Mouse (Mus musculus) common myeloid progenitor, adult 5-6 weeks (primary cell): ENCODE data around the gene Adam10. TPM values are rescaled to one million over a fixed set of nuclear protein-coding genes. Genes with fewer than 3 reads are reported as not detected.

Source experiments
- ATAC-seq: replicated peaks from 2 replicates; pipeline ENCODE4 v1.8.0; 2016; ENCODE audit warnings: low read depth, mild to moderate bottlenecking, moderate TSS enrichment, inconsistent platforms; ENCODE audit not compliant: poor library complexity, severe bottlenecking
- total RNA-seq: library from RNA; stranded (forward); fragments of 200-1000, 187-1606 nt; gene quantifications from 2 replicates; pipeline ENCODE4 v1.2.3, GENCODE M21; 2017

Adam10 gene
- 82.0 and 101 TPM in 2 replicates for total RNA-seq

DNA sequence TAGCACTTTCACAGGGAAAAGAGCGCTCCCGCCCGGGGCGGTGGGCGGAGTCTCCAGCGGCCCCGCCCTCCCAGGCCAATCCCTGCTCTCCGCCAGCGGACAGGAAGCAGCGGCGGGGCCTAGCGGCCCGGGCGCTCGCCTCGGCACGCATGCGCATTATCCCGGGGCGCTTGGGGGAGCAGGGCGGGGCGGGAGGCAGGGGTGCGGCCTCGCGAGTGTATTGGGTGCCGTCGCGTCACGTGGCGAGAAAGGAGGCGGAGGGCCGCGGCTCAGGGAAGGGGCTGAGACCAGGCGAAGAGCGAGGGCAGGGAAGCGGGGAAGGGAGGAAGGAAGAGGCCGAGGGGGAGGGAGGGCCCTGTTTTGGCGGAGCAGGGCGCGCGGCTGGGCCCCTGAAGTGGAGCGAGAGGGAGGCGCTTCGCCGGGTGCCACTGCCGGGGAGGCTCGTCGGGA is at the start of gene Adam10:
Gene Adam10, plus strand, starts transcription at position 316 of the 450 bp plus-strand sequence.
- ATAC-seq = peak; percentile 98

DNA sequence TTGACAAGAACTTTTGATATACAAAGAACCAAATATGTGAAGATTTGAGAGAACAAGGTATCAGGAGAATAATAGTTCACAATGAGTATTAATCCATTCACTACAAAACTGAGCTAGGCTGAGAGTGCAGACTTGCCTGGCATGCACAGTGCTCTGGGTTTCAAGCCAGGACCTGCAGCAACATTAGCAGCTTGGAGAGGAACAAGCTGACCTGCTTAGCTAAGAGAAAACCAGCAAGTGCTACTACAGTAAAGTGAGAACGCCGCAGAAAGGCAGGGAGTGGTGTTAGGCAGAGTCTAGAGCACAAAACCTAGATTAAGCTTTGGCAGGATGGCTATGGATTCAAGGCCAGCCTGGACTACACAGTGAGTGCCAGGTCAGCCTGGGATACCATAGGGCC is 49.1 kb upstream of the Adam10 start:
- ATAC-seq = no peak

DNA sequence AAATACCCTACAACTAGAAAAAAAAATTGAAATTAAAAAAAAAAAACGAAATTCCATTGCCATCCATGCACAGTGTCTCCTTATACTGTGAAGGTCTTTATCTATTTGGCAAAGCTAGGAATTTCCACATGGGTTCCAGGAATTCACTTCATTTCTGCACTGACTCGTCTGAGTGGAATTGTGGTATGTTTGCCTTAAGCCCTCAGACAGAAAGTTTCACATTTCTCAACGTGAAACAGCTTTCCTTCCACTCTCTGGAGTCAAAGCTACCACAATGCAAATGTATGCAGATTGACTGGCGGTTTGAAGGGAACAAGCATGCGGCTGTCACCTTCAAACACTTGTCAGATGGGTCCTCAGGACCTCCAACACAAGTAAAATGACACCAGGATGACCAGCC is 47.1 kb upstream of the Adam10 start:
- no peak for ATAC-seq

DNA sequence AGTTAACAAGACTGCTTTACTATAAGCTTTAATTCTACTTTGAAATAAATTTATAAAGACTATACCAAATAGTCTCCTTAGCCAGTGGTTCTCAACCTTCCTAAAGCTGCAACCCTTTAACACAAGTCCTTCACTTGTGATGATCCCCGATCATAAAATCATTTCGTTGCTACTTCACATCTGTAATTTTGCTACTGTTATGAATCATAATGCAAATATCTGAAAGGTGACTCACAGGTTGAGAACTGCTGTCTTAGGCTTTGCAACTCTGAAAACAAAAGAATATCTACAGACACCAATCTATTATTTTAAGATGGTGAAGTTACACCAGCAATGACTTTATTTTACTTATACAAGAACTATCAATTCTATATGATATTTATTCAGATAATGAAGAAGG is 42.0 kb upstream of the Adam10 start:
- ATAC-seq = no peak

DNA sequence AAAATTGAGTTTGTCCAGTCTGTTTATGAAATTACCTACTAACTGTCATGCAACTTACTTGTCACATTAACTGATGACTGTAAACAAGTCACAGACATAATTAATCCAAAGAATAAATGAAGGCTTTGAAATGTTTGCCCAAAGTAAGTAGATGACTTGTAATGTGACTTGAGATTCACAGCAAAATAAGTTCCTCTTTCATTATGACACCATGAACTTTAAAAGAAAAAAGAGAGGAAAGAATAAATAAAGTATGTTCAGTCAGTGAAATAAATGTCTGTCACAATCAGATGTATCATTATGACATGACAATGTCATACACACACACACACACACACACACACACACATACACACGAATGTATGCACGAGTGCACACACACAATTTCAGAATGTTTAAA is 28.5 kb upstream of the Adam10 start:
- no peak for ATAC-seq

DNA sequence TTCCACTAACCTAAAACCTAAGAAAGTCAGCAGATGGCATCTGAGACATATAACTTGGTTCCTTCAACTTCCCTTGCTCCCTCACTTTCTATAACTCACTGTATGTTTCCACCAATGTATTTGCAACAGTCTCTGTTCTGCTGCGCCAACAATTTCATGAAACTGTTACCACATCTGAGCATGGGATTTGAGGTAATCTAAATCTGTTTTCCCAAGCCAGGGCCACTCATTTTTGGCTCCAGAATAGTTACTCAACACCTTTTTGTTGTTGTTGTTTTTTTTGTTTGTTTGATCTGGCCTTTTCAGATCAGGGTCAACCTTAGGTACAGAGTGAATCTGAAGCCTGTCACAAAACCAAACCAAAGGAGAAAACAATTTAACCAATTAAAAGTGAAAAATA is 27.8 kb upstream of the Adam10 start:
- ATAC-seq = no peak

DNA sequence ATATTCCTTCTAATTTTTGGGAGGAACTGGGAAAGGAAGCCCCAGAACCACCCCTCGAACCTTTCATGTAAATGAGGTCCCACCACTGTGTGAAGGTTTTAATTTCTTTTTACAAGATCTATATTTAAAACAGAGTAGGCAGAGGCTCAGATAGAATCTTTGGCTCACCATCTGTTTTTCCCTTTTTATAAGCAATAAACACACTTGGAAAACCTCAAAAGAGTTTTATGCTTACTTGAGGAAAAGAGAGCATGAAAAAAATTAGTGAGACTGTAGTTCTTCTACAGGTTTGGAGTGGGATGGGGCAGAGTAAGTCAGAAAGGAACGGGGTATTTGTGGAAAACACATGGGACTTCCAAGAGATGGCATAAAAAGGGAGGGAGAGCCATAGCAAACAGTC is 26.6 kb upstream of the Adam10 start:
- no peak for ATAC-seq

DNA sequence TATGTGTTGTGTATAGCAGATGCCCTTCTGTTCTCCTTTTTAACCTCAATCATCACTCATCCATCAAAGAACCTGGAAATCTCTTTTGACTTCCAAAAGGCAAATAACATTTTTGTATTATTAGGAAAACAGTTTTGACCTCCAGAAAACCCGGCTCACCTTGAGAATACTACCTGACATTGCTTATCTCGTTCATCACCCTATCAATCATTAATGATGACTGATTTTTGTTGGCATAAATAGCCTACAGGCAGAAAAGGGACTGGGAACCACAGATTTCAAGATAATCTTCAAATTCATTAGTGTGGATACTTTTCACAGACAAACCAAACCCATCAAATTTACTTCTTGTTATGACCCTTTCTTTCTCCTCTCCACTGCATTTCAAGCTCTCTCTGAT is 24.9 kb upstream of the Adam10 start:
- no peak for ATAC-seq

DNA sequence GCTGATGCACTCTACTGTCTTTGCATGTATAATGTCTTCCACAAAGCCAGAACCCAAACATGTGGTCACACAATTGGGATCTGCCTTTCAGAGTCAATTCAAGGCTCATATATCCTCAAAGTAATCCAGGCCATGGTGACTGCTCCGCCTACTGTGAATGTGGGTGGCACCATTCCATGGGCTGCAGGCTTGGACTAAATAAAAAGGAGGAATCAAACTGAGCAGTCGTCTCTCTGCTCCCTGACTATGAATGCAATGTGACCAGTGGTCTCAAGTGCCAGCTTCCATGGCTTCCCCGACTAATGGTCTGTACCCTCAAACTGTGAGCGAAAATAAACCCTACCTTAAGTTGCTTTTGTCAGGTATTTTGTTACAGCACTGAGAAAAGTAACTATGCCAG is 24.3 kb upstream of the Adam10 start:
- no peak for ATAC-seq

DNA sequence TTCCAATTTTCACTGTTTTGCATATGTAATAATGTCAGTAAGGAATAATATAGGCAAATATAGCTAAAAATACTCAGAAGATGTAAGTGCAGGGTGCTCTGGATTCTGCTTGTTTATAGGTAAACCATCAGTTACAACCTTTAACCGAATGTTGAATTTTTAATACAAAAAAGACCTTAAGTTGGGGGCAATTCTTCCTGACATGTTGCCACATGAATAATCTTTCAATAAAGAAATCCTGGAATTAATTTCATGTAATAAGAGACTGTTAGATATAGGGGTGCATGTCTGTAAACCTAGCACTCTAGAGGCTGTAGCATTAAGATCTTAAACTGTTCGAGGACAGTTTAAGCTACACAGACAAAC is 23.1 kb upstream of the Adam10 start:
- ATAC-seq = no peak

DNA sequence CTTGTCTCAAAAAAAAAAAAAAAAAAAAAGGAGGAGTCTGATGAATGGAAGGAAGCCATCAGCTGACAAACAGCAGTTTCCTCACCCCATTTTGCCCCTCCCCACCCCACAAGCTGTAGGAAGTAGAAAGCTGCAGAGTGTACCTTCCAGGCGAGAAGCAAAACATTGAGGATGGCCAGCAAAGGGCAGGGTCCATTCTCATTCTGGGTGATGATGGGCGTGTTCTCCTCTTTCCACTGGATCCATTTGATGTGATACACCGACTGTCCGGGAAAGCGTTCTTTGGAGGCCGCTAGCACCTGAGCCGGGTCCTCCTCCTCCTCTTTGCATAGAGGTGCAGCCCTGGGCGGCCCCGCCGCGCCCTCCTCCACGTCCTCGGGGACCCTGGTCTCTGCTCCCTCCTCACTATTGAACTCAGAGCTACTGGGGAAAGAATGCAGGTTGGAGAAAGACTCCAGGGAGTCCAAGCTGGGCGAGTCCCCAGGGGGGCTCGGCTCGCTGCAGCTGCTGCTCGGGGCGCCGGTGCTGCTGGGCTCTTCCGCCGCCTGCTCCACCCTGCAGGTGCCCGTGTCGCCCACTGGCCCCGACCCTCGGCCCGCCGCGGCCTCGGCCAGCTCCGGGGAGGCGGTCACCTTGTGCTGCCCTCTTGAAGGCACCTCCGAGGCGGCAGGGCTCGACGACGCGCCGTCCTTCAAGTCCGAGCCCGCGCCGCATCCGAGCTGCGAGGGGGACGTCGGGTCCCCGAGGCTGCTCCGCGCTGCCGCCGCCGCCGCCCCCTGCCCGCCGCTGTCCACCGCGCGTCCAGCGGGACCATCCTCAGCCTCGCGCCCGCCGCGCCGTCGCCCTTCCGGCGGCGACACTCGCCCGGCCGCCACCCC is 22.4 kb upstream of the Adam10 start, which contains the start of gene Gm10642:
Gene Gm10642, plus strand, starts transcription at position 122 of the 878 bp plus-strand sequence.
- ATAC-seq = peak; percentile 48

DNA sequence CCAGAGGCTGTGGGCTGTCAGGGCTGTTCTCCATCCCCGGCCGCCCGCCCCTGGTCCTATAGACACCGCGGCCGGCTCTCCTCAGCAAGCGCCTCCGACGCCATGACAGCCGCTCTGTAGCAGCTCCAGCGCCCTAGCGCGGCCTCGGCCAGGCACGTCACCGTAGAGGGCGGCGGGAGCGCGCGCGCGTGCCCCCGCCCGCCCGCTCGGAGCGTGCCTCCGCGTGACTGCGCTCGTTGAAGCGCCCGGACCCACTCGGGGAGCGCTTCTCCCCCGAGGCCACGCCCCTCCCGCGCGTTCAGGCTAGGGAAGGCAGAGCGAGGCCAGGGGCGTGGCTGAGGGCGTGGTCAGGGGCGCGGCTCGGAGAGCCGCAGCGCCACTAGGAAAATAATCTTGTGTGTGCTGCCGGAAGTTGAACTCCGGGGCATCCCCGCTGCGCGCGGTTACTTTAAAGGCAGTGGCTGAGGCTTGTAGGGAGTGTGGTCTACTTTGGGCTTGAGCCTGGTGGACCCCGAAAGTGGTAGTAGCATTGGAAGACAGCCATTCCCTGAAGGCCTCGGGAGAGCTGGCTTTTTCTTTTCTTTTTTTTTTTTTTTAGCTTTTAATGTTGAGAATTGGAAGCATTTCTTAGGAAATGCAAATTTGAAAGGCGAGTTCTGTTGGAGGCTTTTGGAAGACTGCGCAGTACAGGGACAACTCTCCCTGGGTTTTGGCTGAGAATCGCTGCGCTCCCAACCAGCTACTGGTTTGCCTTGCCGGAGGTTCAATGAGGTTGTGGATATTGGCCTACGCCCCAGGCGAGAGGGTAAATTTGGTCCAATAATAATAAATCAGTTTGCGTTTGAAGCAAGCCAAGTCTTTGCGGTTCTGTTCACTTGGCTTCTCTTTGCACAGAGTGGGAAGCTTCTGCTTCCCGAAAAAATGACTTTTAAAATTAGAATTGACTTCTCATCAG is 21.5 kb upstream of the Adam10 start, which contains the start of gene Mindy2:
Gene Mindy2, minus strand, starts transcription at position 162 of the 955 bp plus-strand sequence.
- ATAC-seq = peak; percentile 97

DNA sequence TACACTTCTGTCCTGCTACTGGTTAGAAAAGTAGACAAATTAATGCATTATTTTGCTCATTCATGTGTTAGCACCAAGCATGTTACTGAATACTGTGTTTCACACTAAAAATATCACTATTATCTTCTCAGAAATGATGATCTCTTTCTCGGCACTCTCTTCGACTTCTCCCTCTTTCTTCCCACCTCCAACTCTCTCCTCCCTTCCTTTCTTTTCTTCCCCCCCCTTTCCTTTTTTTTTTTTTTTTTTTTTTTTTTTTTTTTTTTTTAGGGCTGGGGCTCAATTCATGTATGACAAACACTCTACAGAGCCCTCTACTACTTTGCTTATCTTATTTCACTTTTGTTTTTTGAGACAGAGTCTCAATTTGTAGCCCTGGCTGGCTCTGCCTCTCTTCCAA is 20.5 kb upstream of the Adam10 start:
- ATAC-seq = no peak

DNA sequence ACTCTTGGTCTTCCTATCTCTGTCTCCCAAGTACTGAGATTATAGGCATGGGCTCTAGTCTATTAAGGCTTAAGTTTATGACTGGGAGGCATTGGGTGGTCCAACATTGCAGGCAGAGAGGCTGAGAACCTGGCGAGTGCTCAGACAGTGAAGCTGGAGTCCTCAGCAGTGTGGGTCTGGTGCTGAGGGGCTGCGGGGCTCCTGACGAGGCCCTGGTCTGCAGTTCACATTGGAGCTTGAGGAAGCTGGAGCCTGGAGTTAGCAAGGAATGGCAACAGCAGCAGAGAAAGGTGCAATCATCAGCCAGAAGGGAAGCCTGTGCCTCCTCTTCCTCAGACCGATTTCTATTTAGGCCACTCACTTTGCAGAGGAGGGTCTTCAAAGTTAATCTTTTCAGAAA is 13.9 kb upstream of the Adam10 start:
- ATAC-seq = no peak

DNA sequence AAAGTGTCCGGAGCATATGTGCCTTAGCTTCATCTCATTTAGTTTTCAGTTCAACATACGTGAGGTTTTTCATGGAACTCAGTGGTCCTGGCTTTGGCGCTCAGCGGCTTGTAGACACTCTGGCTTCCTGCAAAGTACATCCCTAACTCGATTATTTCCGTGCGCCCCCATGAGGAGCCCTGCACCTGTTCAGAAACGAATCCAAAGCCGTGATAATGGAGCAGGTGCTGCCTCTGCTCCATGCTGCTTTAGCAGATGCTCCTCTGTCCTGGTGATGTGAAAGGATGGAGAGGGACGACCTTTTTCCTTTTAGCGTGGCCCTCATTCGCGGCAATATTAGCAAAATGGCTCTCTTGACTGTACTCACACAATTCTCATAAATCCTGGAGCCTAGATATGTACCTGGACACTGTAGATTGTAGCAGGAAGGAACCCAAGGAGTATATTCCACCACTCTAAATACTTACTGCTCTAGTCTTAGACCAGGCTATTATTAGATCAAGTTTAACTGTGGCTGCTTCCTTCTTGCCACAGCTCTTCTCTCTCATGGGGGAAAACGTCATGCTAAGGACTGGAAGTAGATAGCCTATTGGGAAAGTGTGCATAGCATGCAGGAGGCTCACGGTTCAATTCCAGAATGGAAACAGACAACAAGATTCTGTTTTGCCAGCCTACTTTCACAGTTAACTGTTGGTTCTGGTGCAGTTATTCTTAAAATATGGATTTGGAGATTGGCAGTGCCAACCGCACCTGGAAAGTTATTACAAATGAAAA is 13.2 kb upstream of the Adam10 start:
- no peak for ATAC-seq

DNA sequence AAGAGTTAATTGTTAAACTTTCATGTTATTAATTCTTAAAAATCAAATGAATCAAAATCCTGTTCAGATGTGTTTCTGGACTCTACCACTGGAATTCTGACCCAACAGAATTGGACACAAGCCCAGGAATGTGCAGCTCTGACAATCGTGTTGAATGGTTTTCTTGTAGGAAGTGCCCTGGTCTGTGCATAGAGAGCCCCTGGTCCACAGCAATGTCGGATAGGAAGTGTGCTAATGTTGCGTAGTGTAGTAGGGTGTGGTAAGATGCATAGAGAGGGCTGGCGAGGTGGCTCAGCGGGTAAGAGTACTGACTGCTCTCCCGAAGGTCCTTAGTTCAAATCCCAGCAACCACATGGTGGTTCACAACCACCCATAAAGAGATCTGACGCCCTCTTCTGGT is 12.0 kb upstream of the Adam10 start:
- no peak for ATAC-seq

DNA sequence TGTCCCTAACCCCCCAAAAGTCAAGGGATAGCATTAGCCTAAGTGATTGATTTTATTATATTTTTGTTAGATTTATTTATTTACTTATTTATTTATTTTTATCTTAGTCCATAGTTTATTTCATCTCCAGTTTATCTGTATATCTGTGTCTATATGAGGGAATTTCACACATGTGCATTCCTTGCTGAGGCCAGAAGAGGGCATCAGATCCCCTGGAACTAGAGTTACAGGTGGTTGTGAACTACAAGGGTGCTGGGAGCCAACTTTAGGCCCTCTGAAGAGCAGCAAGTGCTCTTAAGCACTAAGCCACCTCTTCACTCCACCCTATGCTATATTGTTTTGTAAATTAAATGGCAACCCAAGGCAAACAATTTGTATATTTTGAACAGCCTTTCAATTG is 10.7 kb upstream of the Adam10 start:
- ATAC-seq = no peak

DNA sequence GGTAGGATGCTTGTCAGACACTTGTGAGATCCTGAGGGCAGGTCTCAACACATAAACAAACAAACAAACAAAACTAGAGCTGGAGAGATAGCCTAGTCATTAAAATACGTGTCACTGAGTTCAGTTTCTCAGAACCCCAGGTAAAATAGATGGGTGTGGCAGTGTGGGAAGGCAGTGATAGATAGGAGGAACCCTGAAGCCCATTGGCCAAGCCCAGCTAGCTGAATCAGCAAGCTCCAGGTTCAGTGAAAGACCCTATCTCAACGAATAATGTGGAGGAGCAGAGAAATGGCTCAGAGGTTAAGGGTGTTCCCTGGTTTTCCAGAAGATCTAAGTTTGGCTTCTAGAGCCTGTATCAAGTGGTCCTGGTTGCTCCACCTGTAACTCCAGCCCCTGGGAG is 9.6 kb upstream of the Adam10 start:
- ATAC-seq = no peak

DNA sequence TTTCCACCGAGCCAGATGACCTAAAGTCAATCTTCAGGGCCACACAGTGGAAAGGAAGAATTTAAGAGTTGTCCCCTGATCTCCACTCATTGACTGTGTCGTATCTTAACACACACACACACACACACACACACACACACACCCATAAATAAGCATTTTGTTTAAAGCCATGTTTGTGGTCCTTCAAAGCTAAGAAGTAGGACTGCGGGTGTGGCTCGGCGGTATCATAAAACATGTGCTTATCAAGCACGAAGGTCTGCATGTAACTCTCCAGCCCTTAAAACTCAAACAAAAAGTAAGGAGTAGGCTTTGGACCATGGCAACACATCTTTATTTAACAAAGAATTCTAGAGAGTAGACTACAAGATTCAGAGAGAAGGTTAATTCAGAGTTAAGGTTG is 8.4 kb upstream of the Adam10 start:
- ATAC-seq = no peak

DNA sequence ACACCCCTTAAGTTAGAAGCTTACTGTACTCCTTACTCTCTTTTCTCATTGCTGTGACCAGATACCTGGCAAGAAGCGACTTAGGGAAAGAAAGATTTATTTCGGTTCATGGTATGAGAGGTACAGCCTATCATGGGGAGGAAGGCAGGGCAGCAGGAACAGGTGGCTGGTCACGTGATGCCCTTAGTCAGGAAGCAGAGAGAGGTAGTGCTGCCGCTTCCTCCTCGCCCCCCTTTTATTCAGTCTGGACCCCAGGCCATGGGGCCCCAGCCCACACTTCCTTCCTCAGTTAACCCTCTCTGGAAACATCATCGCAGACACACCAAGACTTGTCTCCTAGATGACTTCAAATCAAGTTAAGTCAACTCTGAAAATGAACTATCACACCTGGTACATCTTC is 7.5 kb upstream of the Adam10 start:
- peak; percentile 60 for ATAC-seq
